Mouse (Mus musculus) testis, postnatal 10 days (tissue): ENCODE data around the gene Stx16.

Experiments
- DNase-seq: peaks from one replicate; pipeline ENCODE4 v3.0.0; 2021; ENCODE audit warnings: low spot score

The Stx16 gene

GRCm38 (mm10) chr2:174126522-174127375, 50.6 kb downstream of the Stx16 start:
- DNase-seq = peak; percentile 76

GRCm38 (mm10) chr2:174127376-174127713, 51.2 kb downstream of the Stx16 start:
- no peak for DNase-seq

GRCm38 (mm10) chr2:174128926-174129325, 52.8 kb downstream of the Stx16 start:
- no peak for DNase-seq

GRCm38 (mm10) chr2:174130468-174131097, 54.5 kb downstream of the Stx16 start:
- no peak for DNase-seq

- no peak for DNase-seq
Measured at GRCm38 (mm10) chr2:174132413-174132969, 56.4 kb downstream of the Stx16 start.
